Mouse (Mus musculus) small intestine, adult 2 months (tissue): Measurements from ENCODE around the gene Mdm4. TPM values are rescaled to one million over a fixed set of nuclear protein-coding genes. Genes with fewer than 3 reads are reported as not detected.
"Not testable (repeated sequence)": the region's sequence is repeated elsewhere in the genome, so short reads cannot be mapped to it uniquely, and the experiment has no call there.

ENCODE experiments used
- H3K27ac ChIP-seq: fragments of 200-500 bp; 2 replicates; pipeline ENCODE4 v1.5.1; 2012; ENCODE audit warnings: low read depth, low read length, control low read depth, inconsistent platforms; ENCODE audit not compliant: insufficient read depth
- H3K27me3 ChIP-seq: fragments of 200-500 bp; 2 replicates; pipeline ENCODE4 v1.6.1; 2012; ENCODE audit warnings: mild to moderate bottlenecking, moderate library complexity, low read length, inconsistent platforms; ENCODE audit not compliant: control insufficient read depth, insufficient read depth
- H3K36me3 ChIP-seq: fragments of 200-500 bp; 2 replicates; pipeline ENCODE4 v1.6.1; 2012; ENCODE audit warnings: mild to moderate bottlenecking, low read length, control low read depth, inconsistent platforms; ENCODE audit not compliant: control insufficient read depth, insufficient read depth
- H3K4me1 ChIP-seq: fragments of 200-500 bp; 2 replicates; pipeline ENCODE4 v1.6.1; 2012; ENCODE audit warnings: low read length, inconsistent platforms, mixed read lengths; ENCODE audit not compliant: control insufficient read depth, insufficient read depth, insufficient read length
- H3K4me3 ChIP-seq: fragments of 200-500 bp; 2 replicates; pipeline ENCODE4 v1.5.1; 2012; ENCODE audit warnings: low read depth, mild to moderate bottlenecking, control low read depth, inconsistent platforms, low read length, moderate library complexity
- CTCF ChIP-seq: fragments of 200-500 bp; IDR thresholded peaks from 2 replicates; pipeline ENCODE4 v1.5.1; 2012; ENCODE audit warnings: low read depth, mild to moderate bottlenecking, control low read depth, inconsistent platforms, low read length, moderate library complexity, mixed read lengths; ENCODE audit not compliant: insufficient replicate concordance, insufficient read length; ENCODE audit errors: extremely low read depth
- POLR2A ChIP-seq: fragments of 200-500 bp; IDR thresholded peaks from 2 replicates; pipeline ENCODE4 v1.6.1; 2012; ENCODE audit warnings: low read depth, mild to moderate bottlenecking, control low read depth, inconsistent platforms, low read length, moderate library complexity
- WGBS: fragments of 180-500 bp; shearing (Covaris S2); methylation state at CpG from one replicate; pipeline ENCODE4 v1.1.7; 2018; 5-methylcytosine and 5-hydroxymethylcytosine counted together
- polyA plus RNA-seq: library from polyadenylated mRNA; depleted of rRNA; stranded (reverse); fragments of >200 nt; gene quantifications from 2 replicates; pipeline ENCODE4 v1.2.3, GENCODE M21; 2012

Gene Mdm4
- polyA plus RNA-seq, 1 experiment = 11.2 TPM

DNA sequence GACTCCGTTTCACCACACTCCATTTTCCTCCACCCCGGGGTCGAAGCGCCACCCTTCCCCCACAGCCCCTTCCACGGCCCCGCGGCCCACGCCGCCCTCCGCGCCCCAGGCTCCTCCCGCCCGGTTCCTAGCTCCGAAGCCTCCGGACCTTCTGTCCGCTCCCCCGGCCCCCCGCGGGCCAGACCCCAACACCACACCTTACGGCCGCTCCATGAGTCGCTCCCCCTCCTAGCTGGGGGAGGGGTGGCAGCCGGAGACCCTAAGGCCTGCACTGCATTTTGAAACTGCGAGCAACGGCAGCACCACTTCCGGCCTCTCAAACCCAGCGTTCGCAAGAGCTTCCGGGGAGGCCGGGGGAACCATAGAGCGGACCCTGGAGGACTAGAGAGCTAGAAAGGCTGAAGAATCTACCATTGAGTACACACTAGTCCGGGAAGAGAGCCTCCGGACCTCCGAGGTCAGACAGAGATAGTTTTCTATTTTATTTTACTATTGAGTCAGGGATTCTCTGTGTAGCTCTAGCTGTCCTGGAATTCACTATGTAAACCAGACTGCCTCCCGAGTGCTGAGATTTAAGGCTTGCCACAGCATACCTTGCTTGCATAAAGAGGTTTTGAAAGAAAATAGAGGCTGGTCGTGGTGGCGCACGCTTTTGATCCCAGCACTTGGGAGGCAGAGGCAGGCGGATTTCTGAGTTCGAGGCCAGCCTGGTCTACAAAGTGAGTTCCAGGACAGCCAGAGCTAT lies 5.1 kb downstream of the Mdm4 start:
- no peaks in the 10 kb centered on the region for H3K27me3 ChIP-seq
- under 1% methylated on average over 39 of the region's 40 CpGs for WGBS
- no peak for TF ChIP-seq CTCF
- peak; percentile 70 for TF ChIP-seq POLR2A
- H3K27ac ChIP-seq = peak overlapping the region; percentile 75
- peaks cover 3% of the 10 kb centered on the region; the same call in 1 of the 2 replicates for H3K36me3 ChIP-seq
- H3K4me3 ChIP-seq = peak overlapping the region; percentile 94
- no peaks in the 10 kb centered on the region; the same call in 1 of the 2 replicates for H3K4me1 ChIP-seq

DNA sequence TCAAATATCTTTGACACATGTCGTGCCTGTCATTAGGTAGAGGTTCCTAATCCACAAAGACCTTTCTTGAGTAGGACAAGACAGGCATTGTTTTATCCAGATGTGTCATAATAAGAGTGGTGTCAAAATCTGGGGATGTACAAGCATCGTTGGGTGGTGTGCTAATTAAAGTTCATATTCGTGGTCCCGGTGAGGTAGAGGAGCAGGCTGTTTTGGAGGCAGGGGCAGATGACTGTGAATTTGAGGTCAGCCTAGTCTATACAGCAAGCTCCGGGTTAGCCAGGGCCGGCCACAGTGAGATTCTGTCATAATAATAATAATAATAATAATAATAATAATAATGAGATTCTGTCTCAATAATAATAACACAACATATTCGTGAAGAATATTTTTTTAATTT lies 5.9 kb downstream of the Mdm4 start:
- Histone ChIP-seq H3K36me3 (peaks cover 3% of the 10 kb centered on the region; the same call in 1 of the 2 replicates), H3K27ac (no peak overlapping the region), H3K4me1 (no peaks in the 10 kb centered on the region; the same call in 1 of the 2 replicates), H3K27me3 (no peaks in the 10 kb centered on the region), H3K4me3 (peak overlapping the region; percentile 41; the same call in 1 of the 2 replicates)
- WGBS = 10% methylated on average over 7 of the region's 7 CpGs
- TF ChIP-seq POLR2A (no peak), CTCF (no peak)

DNA sequence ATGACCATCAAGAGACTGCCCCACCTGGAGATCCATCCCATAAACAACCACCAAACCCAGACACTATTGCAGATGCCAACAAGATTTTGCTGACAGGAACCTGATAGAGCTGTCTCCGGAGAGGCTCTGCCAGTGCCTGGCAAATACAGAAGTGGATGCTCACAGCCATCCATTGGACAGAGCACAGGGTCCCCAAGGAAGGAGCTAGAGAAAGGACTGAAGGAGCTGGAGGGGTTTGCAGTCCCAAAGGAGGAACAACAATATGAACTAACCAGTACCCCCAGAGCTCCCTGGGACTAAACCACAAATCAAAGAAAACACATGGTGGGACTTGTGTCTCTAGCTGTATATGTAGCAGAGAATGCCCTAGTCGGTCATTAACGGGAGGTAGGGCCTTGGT lies 6.6 kb downstream of the Mdm4 start:
- 54% methylated on average over 3 of the region's 3 CpGs for WGBS

DNA sequence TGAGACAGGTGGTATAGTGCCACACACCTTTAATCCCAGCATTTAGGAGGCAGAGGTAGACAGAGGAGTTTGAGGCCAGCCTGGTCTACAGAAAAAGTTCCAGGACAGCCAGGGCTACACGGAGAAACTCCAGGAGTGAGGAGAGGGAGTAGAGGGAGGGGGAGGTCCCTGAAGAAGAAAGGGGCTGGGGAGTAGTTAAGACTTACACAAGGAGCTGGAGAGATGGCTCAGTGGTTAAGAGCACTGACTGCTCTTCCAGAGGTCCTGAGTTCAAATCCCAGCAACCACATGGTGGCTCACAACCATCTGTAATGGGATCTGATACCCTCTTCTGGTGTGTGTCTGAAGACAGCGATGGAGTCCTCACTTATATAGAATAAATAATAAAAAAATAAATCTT lies 8.4 kb downstream of the Mdm4 start:
- 99% methylated on average over 2 of the region's 2 CpGs for WGBS
- not testable (repeated sequence) for H3K4me3 ChIP-seq, H3K4me1 ChIP-seq, H3K27ac ChIP-seq, H3K27me3 ChIP-seq
- peaks cover 14% of the 10 kb centered on the region for H3K36me3 ChIP-seq

More for the DNA sequence above, 6.6 kb downstream of the Mdm4 start:
- H3K27ac ChIP-seq, H3K4me1 ChIP-seq, H3K36me3 ChIP-seq, H3K27me3 ChIP-seq: not testable (repeated sequence)
- peak overlapping the region; percentile 34; the same call in 1 of the 2 replicates for H3K4me3 ChIP-seq

DNA sequence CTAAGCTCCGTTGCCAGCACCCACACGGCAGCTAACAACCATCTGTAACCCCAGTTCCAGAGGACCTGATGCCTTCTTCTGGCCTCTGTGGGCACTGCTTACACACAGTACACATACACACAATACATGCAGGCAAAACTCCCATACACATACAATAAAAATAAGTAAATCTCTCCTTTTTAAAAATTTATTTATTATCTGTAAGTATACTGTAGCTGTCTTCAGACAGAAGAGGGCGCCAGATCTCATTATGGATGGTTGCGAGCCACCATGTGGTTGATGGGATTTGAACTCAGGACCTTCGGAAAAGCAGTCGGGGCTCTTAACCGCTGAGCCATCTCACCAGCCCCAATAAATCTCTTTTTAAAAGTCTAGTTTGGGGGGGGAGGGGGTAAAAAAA lies 9.0 kb downstream of the Mdm4 start:
- TF ChIP-seq CTCF (no peak), POLR2A (no peak)

DNA sequence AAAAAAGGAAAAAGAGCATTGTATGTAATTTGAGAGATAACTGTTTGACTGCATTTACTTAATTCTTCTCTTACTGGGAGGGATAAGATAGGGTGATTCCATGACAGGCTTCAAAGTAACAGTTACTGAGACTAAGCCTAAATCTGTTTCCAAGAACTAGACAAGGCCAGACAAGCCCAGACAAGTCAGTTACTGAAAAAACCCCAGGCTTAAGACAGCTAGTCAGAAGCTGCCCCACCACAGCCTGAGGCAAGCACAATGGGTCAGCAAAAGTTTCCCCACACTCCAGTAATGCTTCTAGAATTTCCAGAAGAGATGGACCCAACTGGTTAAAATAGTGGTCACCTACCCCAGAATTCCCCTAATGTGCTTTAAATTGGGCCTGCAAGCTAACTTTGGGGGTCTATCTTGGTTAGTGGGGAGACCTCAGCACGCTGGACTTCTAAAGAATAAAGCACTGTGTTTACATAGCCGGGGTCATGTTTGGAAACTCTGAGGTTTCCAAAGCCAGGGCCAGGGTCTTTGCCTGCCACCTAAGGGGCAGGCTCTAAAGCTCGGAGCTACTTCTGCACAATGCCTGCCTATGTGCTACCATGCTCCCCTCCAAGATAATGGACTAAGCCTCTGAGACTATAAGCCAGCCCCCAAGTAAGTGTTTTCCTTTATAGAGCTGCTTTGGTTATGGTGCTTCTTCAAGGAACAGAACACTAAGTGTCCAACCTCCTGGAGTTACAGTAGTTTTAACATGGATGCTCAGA lies 10.0 kb downstream of the Mdm4 start:
- no peak overlapping the region for H3K27ac ChIP-seq
- 58% methylated on average over 3 of the region's 3 CpGs for WGBS
- H3K4me1 ChIP-seq = no peaks in the 10 kb centered on the region; the same call in 1 of the 2 replicates
- no peak overlapping the region for H3K4me3 ChIP-seq
- no peak for TF ChIP-seq POLR2A
- no peak for TF ChIP-seq CTCF
- H3K27me3 ChIP-seq = no peaks in the 10 kb centered on the region
- peaks cover 24% of the 10 kb centered on the region for H3K36me3 ChIP-seq

More for the DNA sequence above, 9.0 kb downstream of the Mdm4 start:
- H3K4me3 ChIP-seq = no peak overlapping the region
- no peak overlapping the region for H3K27ac ChIP-seq
- no peaks in the 10 kb centered on the region; the same call in 1 of the 2 replicates for H3K4me1 ChIP-seq
- no peaks in the 10 kb centered on the region for H3K27me3 ChIP-seq
- whole genome bisulfite sequencing = 97% methylated on average over 7 of the region's 7 CpGs
- H3K36me3 ChIP-seq = peaks cover 15% of the 10 kb centered on the region

DNA sequence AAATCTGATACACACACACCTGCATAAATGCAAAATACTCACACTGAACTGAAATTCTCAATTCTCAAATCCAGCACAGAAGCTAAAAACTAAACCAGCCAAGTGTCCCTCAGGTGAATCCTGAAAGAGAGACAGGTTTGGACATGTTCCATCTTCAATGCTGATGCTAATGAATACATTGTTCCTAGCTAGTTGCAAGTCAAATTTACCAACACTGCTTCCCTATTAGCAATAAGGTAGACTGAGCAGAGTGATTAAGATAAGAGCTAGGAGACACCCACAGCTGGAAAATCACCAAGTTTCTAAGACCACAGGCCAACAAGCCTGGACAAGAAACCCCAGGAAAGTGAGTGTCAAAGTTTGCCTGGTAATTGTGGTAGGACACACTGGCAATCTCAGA lies 11.0 kb downstream of the Mdm4 start:
- no peaks in the 10 kb centered on the region; the same call in 1 of the 2 replicates for H3K4me1 ChIP-seq
- H3K36me3 ChIP-seq = peaks cover 31% of the 10 kb centered on the region
- H3K27ac ChIP-seq = no peak overlapping the region
- H3K27me3 ChIP-seq = no peaks in the 10 kb centered on the region
- TF ChIP-seq CTCF (no peak), POLR2A (no peak)
- no peak overlapping the region for H3K4me3 ChIP-seq
